Mouse (Mus musculus): ENCODE measurements at regions not wholly inside any gene's neighbourhood (a gene's known extent, or its start where the extent isn't known, plus 50 kb on each side); places are given as distances from the start of the nearest gene placed in this dataset.

GRCm38 (mm10) chr3:150416447-150416846 lies 1021.2 kb upstream of the Adgrl4 start:
- DNase-seq (ENCODE audit: low spot score): no peak

- DNase-seq (ENCODE audit: low spot score): no peak
These were observed 1009.7 kb upstream of the Adgrl4 start for GRCm38 (mm10) chr3:150427965-150428364.

- DNase-seq (ENCODE audit: low spot score): no peak
These were observed 1006.4 kb upstream of the Adgrl4 start for GRCm38 (mm10) chr3:150431291-150431690.

GRCm38 (mm10) chr3:150435199-150435598 lies 1002.5 kb upstream of the Adgrl4 start:
- DNase-seq (ENCODE audit: low spot score): peak; percentile 53

- peak; percentile 64 for DNase-seq (ENCODE audit: low spot score)
These were observed 1001.7 kb upstream of the Adgrl4 start for GRCm38 (mm10) chr3:150435818-150436607.

Measured in retina, embryonic 14.5 days (tissue).